Mouse (Mus musculus) cerebral cortex, adult 2 months (tissue): ENCODE results near the gene Plin2.

Experiments used
- WGBS: fragments of 180-500 bp; shearing (Covaris S2); methylation state at CpG from one replicate; pipeline ENCODE4 v1.1.7; 2018; 5-methylcytosine and 5-hydroxymethylcytosine counted together

Plin2 gene

DNA sequence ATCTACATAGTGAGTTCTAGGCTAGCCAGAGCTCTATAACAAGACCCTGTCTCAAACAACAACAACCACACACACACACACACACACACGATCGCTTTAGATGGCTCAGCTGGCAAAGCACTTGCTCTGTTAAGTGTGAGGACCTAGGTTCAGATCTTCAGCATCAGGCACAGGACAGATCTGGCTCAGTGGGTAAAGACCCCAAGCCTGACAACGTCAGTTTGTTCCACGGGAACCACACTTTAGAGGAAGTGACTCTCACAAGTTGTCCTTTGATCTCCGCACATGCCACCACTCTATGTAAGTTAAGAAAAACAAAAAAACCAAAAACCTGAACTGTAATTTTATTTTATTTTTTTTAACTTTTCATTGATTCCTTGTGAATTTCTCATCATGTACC, 13.4 kb upstream of the Plin2 start:
- 89% methylated on average over 5 of the region's 5 CpGs for WGBS

- WGBS, result 73% methylated on average over 2 of the region's 2 CpGs
These were observed 12.0 kb upstream of the Plin2 start for GRCm38 (mm10) chr4:86681846-86682245.

DNA sequence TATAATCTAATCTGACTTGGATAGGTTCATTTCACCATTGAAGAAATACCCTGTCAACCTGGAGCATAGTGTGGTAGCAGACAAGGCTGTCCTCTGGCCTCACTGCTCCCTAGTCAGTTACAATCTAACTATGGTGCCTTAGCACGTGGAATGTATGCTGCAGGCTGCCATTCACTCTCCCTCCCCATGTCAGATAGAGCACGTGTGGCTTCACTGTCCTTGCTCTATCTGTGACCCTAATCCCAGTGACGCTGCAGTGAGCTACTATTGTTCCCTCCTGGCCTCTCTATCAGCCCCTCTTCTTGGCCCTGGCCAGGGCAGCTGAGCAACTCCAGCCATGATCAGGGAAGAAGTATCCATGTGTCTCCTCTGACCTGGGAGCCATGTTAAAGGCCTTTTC, 11.6 kb upstream of the Plin2 start:
- WGBS, result 67% methylated on average over 3 of the region's 3 CpGs

- WGBS, result 90% methylated on average over 2 of the region's 2 CpGs
These were observed 9.8 kb upstream of the Plin2 start for GRCm38 (mm10) chr4:86679686-86680085.

DNA sequence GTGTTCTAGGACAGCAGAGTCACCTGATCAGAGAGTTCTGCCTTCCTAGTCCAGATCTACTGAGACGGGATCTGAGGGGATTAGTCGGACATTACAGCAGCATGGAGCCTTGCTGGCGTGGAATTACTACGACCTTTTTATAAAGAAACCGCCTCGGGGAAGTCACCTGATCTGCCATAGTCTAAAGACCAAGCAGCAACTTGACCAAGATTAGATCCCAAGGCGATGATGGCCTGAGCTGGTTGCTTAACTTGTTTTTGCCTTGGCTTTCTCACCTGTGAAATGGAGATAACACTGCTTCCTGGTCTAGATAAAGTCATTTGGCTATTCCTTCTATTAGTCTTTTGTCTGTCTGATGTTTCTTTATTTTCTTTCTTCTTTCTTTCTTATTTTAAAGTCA, 2.6 kb upstream of the Plin2 start:
- WGBS, result 89% methylated on average over 7 of the region's 7 CpGs

DNA sequence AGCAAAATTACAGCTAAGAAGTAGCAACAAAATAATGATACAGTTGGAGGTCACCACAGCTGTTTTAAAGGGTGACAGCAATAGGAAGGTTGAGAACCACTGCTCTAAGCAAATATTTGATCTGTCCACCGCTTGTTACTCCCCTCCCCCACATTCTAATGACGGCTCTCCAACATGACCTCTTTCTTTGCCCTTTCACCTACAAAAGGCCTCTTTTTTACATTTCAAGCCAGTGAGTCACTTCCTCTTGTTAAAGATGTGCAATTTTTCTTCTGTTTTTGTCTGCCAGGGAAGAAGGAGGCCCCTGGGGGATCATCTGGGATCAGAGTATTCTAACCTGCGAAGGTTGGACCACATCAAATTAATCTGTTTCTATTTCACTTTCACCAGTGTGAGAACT, 1.9 kb upstream of the Plin2 start:
- 73% methylated on average over 3 of the region's 3 CpGs for WGBS

DNA sequence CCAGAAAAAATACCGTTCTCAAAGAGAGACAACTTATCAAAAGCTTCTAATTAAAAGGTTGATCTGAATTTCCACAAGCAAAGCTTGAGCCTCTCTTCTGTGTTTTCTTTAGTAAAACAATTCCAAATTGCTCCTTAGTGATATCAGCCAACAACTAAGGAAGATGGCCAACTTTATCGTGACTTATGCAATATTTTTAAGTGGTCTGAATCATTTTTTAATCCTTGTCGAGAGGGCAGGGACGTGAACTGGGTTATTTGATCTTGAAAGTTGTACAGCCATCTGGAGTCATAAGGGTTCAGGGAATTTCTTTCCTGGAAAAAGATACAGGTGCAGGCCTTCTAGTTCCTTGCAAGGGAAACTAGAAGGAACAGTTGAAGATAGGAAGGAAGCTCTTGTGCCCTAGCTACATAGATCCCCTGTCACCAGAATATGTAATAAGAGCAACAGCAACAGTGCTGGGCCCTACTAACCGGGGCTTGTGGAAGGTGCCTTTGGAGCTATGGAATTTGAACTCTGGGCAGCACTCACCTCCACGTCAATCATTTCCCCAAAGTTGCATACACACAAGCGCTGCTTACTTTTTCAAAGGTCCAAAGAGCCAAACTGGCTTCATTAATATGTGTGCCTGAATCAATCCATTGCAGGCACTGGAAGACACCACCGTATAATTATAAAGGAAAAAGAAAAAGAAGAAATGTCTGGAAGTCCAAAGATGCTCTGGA, 884 bp upstream of the Plin2 start:
- 89% methylated on average over 8 of the region's 8 CpGs for WGBS

- 21% methylated on average over 6 of the region's 6 CpGs for WGBS
These were observed 563 bp downstream of the Plin2 start for GRCm38 (mm10) chr4:86669241-86669753.

DNA sequence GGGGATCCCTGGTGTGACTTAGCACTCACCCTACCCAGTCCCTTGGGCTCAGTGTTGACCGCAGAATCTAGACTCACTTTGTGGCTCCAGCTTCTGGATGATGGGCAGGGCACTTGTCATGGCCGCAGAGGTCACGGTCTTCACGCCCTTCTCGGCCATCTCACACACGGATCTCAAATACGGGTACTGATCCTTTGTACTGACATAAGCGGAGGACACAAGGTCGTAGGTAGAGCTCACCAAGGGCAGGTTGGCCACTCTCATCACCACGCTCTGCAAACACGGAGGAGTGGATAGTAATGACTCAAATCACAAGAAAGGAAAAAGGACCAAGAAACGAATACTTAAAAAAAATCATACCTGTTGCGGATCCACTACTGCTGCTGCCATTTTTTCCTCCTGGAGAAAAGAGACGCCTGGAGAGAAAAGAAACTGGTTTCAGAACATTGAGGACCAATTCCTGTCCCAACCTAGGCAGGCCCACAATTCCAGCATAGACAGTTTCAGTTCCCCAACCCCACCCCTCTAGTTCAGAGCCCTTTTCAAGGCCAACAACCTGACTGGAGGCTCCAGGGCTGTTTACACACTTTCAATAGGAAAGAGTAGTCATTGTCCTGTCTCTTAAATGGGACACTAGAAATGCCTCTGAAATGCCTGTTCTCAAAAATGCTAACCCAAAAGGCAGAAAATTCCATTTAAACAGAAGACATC, 1.4 kb downstream of the Plin2 start:
- WGBS, result 93% methylated on average over 14 of the region's 14 CpGs

DNA sequence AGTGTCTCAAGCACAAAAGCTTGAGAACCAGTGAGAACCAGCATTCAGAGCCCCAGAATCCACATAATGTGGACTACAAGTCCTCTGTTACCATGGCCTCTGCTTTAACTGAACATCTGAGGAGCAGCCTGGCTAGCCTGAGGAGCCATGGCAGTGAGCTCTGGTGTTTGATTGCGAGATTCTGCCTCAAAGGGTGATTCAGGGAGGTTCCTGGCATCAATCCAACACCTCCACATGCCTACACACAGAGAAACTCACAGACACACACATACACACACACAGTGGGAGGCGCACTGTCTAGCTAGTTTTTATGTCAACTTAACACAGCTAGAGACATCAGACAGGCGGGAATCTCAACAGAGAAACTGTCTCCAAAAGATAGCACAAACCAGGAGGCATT, 4.3 kb downstream of the Plin2 start:
- WGBS, result 68% methylated on average over 3 of the region's 3 CpGs

DNA sequence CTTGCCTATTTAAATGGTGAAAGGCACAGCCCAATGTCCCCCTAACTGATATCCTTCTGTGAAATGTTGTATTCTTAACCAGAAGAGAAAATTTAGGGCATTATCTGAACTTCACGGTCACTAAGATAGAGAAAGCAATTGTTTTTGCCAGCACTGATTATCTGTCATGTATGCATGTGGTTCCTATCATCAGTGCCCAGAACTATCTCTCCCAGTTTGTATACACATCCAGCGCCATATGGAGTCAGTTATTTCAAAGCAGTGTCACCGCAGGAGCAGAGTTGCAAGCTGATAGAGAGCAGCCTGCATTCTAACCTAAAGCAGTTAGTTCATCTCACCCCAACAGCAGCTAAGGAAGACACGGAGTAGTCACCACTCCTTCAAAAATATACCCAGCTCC, 5.9 kb downstream of the Plin2 start:
- WGBS, result 77% methylated on average over 4 of the region's 4 CpGs

DNA sequence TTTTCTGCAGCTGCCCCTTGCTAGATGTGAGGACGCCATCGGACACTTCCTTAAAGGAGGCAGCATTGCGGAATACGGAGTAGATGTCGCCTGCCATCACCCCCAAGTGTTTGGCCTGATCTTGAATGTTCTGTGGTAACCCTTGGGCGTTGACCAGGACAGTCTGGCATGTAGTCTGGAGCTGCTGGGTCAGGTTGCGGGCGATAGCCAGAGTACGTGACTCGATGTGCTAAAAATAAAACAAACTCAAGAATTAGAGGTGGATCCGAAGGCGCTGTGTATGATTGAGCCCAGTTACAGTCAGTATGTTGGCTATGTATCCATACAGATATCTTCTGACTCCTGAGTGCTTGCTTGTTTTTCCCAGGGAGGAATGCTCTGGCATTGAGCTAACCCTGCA, 12.7 kb downstream of the Plin2 start:
- WGBS, result 94% methylated on average over 12 of the region's 12 CpGs

DNA sequence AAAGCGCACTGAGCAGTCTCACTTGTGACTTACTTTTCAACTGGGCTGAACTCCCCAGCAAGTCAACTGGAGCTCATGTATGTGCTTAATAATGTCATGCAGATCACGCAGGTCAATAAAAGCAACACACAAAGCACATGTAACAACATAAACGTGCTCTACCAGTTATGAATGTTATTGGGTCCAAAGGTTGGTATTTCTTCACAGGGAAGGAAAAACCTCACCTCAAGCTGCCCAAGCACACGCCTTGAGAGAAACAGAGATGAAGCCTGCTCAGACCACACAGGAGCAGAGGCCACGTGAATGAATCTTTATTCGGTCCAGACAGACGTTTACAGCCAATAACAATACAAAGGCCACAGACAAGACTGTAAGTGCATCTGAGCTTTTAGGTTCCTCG, 13.4 kb downstream of the Plin2 start:
- WGBS, result 96% methylated on average over 8 of the region's 8 CpGs

DNA sequence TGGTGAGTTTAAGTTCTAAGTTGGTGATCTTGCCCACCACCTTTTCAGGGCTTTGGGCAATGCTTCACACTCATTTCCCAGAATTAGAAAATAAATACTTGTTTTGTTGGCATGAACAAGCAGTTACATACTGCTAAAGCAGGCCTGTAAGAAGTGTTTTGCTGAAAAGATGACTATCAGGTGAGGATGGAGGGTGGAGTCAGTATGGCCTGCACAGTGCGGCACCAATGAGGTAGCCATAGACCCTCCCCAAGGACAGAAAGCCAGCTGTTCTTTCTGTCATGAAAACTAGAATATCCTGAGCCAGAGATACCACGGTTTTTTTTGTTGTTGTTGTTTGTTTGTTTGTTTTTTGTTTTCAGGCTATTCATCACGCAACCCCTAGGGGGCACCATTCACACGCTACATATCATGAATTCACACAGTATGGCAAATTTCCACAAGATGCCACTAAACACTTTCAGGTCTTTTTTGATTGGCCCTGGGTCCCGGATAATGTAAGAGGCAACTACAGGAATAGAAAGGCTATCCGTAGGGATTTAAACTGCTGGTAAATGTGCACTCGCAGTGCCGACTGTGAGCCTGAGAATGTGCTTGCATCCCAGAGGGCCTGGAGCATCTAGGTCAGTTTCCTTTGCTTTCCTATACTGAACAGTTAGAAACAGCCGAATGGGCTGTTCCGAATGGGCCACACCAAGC, 18.0 kb downstream of the Plin2 start:
- WGBS, result 74% methylated on average over 10 of the region's 10 CpGs

DNA sequence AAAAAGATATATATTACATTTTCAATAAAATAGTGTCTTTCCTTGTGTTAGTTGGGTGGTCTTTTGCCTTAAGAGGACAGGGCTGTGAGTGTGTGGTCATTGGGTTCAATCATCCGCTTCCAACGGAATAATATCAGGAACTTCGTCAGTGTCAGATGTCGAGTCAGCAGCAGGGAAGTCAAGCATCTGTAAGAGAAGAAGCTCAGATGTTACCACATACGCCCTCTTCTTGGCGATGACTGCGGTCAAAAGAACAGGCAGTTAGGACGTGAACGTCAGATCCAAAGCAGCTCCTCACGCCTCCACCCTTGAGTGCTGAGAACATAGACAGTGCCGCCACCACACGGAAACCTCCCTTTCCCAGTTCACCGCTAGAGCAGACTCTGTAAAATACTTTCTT, 21.5 kb downstream of the Plin2 start:
- 92% methylated on average over 12 of the region's 13 CpGs for whole genome bisulfite sequencing

DNA sequence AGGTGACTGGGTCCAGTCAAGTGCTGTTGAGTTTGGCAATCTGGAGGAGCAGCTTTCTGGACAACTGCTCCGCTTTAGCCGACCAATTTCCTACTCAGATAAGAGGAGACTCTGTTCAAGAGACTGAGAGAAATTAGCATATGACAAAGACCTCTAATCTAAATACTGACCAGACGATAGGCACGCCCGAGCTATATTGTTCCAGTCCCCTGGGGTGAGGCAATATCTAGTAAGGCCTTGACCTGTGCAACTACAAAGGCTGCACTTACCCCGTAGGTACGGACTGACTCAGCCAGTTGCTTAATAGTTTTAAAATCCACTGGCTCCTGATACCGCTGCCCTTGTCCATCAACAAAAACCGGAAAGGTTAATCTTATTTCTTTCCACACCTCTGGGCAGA, 32.3 kb downstream of the Plin2 start:
- 92% methylated on average over 9 of the region's 9 CpGs for WGBS

- 62% methylated on average over 5 of the region's 5 CpGs for WGBS
These were observed 37.3 kb downstream of the Plin2 start for GRCm38 (mm10) chr4:86632556-86632955.

DNA sequence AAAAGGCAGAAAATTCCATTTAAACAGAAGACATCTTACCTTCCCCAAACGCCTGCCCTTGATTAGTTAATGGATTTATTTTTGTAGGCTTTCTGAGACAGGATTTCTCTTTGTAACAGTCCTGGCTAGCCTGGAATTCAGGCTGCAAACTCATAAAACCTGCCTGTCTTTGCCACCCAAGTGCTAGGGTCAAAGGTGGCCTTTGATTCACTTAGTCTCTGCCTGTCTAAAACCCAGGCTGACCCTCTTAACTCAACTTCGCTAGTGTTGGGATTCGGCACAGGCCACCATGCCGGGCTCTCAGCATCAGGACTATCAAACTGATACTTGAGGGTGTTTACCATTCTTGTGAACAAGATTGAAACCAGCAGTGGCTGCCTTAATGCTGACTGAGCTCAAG, 38.0 kb downstream of the Plin2 start:
- WGBS, result 92% methylated on average over 4 of the region's 4 CpGs

- 94% methylated on average over 7 of the region's 7 CpGs for WGBS
These were observed 43.4 kb downstream of the Plin2 start for GRCm38 (mm10) chr4:86626496-86626895.

DNA sequence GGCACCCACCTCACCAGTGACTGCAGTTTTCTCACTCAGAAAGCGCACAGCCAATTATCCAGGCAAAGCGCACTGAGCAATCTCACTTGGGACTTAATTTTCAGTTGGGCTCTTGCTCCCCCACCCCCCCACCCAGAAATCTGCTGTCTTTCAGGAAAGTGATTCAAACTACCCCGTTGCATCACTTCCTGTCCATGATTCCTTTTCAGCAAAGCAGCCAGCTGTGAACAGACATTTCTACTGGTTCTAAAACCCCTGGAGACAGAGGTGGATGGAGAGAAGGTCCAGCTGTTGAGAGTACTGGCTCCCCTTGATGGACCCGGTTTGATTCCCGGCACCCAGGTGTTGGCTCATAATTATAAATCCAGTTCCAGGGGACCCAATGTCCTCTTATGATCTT, 44.4 kb downstream of the Plin2 start:
- 83% methylated on average over 5 of the region's 5 CpGs for WGBS

- 100% methylated on average over 1 of the region's 1 CpGs for WGBS
These were observed 47.3 kb downstream of the Plin2 start for GRCm38 (mm10) chr4:86622532-86622931.

GRCm38 (mm10) chr4:86622116-86622515, 47.7 kb downstream of the Plin2 start:
- 57% methylated on average over 3 of the region's 3 CpGs for WGBS

DNA sequence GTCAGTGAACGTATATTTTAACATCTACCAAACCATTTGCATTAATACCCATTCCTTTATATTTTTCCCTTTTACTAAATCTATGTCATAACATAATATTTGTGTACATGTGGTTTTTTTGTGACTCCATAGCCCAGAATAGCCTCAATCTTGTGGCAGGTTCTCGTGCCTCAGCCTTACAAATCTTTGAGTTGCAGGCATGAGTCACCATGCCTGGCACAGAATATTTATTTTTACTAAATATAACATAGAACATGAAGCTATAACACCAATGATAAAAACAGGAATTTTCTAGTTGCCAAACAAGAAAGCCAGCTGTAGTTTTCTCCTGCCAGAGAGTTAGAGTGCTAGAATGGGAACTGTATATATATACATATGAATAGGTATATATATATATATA, 49.4 kb downstream of the Plin2 start:
- WGBS, result 38% methylated on average over 2 of the region's 2 CpGs
